Mouse (Mus musculus): ENCODE data around the gene Psg25.
"Not testable (repeated sequence)": the region's sequence is repeated elsewhere in the genome, so short reads cannot be mapped to it uniquely, and the experiment has no call there.

Psg25 gene

GRCm38 (mm10) chr7:18532169-18532568 is at the start of gene Psg25:
TSS of gene Psg25 (minus strand) at chr7:18532269.
- no peak for DNase-seq

GRCm38 (mm10) chr7:18567205-18567604 is 35.1 kb upstream of the Psg25 start, which contains the start of gene Psg27:
TSS of gene Psg27 (minus strand) at chr7:18567305.
- no peak for DNase-seq

- DNase-seq: no peak
Observed at GRCm38 (mm10) chr7:18559850-18560249, 27.8 kb upstream of the Psg25 start.

DNA sequence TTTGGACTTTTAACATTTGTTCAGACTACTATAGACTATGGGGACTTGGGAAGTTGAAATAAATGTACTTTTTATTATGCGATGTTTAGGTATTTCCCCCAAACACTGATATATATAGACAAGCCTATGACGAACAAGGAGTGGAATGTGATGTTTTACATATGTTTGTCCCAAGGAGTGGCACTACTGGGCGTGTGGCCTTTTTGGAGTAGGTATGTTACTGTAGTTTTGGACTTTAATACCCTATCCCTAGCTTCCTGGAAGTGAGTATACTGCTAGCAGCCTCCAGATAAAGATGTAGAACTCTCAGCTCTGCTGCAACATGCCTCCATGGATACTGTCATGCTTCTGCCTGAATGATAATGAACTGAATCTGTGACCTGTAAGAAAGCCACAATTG is 23.7 kb upstream of the Psg25 start:
- not testable (repeated sequence) for DNase-seq

GRCm38 (mm10) chr7:18533420-18533819 is 1.4 kb upstream of the Psg25 start:
- no peak for DNase-seq

- DNase-seq: no peak
Observed at GRCm38 (mm10) chr7:18524668-18525067, 7.4 kb downstream of the Psg25 start.

DNA sequence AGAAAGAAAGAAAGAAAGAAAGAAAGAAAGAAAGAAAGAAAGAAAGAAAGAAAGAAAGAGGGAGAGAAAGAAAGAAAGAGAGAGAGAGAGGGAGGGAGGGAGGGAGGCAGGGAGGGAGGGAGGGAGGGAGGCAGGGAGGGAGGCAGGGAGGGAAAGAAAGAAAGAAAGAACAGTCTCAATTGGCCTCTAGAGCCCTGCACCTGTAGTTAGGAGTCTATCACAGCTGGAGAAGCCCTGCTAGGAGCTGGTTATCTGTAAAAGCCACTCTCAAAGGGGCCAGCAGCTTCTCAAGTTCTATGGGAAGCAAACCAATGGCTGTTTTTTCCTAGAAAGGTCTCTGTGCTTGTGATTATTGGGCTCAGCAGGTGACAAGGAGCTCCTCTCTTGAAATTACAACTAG is 19.2 kb downstream of the Psg25 start:
- DNase-seq: not testable (repeated sequence)

GRCm38 (mm10) chr7:18512417-18512816 is 19.7 kb downstream of the Psg25 start:
- not testable (repeated sequence) for DNase-seq

GRCm38 (mm10) chr7:18511479-18511878 is 20.6 kb downstream of the Psg25 start:
- no peak for DNase-seq

- no peak for DNase-seq
Observed at GRCm38 (mm10) chr7:18484077-18484476, 48.0 kb downstream of the Psg25 start, which contains the start of gene Psg26. TSS of gene Psg26 (minus strand) at chr7:18484177.

All from kidney, postnatal 14 days (tissue).